Mouse (Mus musculus): ENCODE results near the gene Thegl. TPM values are rescaled to one million over a fixed set of nuclear protein-coding genes. Genes with fewer than 3 reads are reported as not detected.
"Not testable (repeated sequence)": the region's sequence is repeated elsewhere in the genome, so short reads cannot be mapped to it uniquely, and the experiment has no call there.

Gene Thegl
- polyA plus RNA-seq, 1 experiment from 2014 or later: 0.31 TPM

GRCm38 (mm10) chr5:77087122-77087521 lies 71.3 kb downstream of the Thegl start:
- Histone ChIP-seq H3K4me1 (peaks cover 12% of the 10 kb centered on the region), H3K9ac (replicated peaks) (no peak overlapping the region), H3K27me3 (no peaks in the 10 kb centered on the region), H3K4me3 (no peak overlapping the region), H3K27ac (replicated peaks) (no peak overlapping the region), H3K9me3 (no peaks in the 10 kb centered on the region), H3K36me3 (no peaks in the 10 kb centered on the region), H3K4me2 (replicated peaks) (no peak overlapping the region)
- 81% methylated on average over 3 of the region's 3 CpGs for WGBS
- no peak for ATAC-seq (replicated peaks)

- Histone ChIP-seq H3K27me3 (0 out of 2 replicates have a peak, but pooled peaks cover 6% of the 10 kb centered on the region), H3K9ac (replicated peaks) (no peak overlapping the region), H3K36me3 (no peaks in the 10 kb centered on the region), H3K27ac (replicated peaks) (no peak overlapping the region), H3K4me3 (no peak overlapping the region), H3K4me2 (replicated peaks) (no peak overlapping the region), H3K4me1 (peaks cover 16% of the 10 kb centered on the region), H3K9me3 (no peaks in the 10 kb centered on the region)
- 26% methylated on average over 1 of the region's 1 CpGs for WGBS
- no peak; the same call in 1 of the 2 replicates for ATAC-seq (replicated peaks)
These were observed 73.5 kb downstream of the Thegl start for GRCm38 (mm10) chr5:77089294-77089693.

GRCm38 (mm10) chr5:77089901-77090300 lies 74.1 kb downstream of the Thegl start:
- peak overlapping the region; percentile 58 for H3K27ac ChIP-seq (replicated peaks)
- H3K4me3 ChIP-seq: no peak overlapping the region
- peak; percentile 57 for ATAC-seq (replicated peaks)
- H3K4me1 ChIP-seq: peaks cover 17% of the 10 kb centered on the region
- H3K27me3 ChIP-seq: 0 out of 2 replicates have a peak, but pooled peaks cover 6% of the 10 kb centered on the region
- no peak overlapping the region for H3K4me2 ChIP-seq (replicated peaks)
- H3K9ac ChIP-seq (replicated peaks): no peak overlapping the region
- no peaks in the 10 kb centered on the region for H3K36me3 ChIP-seq
- 5% methylated on average over 8 of the region's 8 CpGs for WGBS
- no peaks in the 10 kb centered on the region for H3K9me3 ChIP-seq

- Histone ChIP-seq H3K9me3 (no peaks in the 10 kb centered on the region), H3K27me3 (0 out of 2 replicates have a peak, but pooled peaks cover 6% of the 10 kb centered on the region), H3K36me3 (no peaks in the 10 kb centered on the region), H3K4me3 (no peak overlapping the region), H3K4me2 (replicated peaks) (no peak overlapping the region), H3K27ac (replicated peaks) (peak overlapping the region; percentile 58), H3K9ac (replicated peaks) (no peak overlapping the region), H3K4me1 (peaks cover 23% of the 10 kb centered on the region)
- ATAC-seq (replicated peaks): peak; percentile 70
- 18% methylated on average over 5 of the region's 5 CpGs for WGBS
These were observed 74.8 kb downstream of the Thegl start for GRCm38 (mm10) chr5:77090521-77091096.

- 69% methylated on average over 3 of the region's 3 CpGs for WGBS
- no peak for ATAC-seq (replicated peaks)
These were observed 76.1 kb downstream of the Thegl start for GRCm38 (mm10) chr5:77091923-77092322.

GRCm38 (mm10) chr5:77092531-77092930 lies 76.7 kb downstream of the Thegl start:
- Histone ChIP-seq H3K4me2 (replicated peaks) (no peak overlapping the region), H3K27me3 (peaks cover 12% of the 10 kb centered on the region; the same call in 1 of the 2 replicates), H3K36me3 (no peaks in the 10 kb centered on the region), H3K4me3 (no peak overlapping the region), H3K9ac (replicated peaks) (no peak overlapping the region), H3K9me3 (no peaks in the 10 kb centered on the region), H3K27ac (replicated peaks) (no peak overlapping the region), H3K4me1 (peaks cover 23% of the 10 kb centered on the region)
- ATAC-seq (replicated peaks): no peak
- whole genome bisulfite sequencing: 88% methylated on average over 5 of the region's 5 CpGs

More at GRCm38 (mm10) chr5:77091923-77092322, 76.1 kb downstream of the Thegl start:
- no peaks in the 10 kb centered on the region for H3K9me3 ChIP-seq
- H3K27me3 ChIP-seq: peaks cover 10% of the 10 kb centered on the region; the same call in 1 of the 2 replicates
- peaks cover 23% of the 10 kb centered on the region for H3K4me1 ChIP-seq
- H3K27ac ChIP-seq (replicated peaks): no peak overlapping the region
- no peak overlapping the region for H3K4me3 ChIP-seq
- H3K4me2 ChIP-seq (replicated peaks): no peak overlapping the region
- H3K9ac ChIP-seq (replicated peaks): no peak overlapping the region
- no peaks in the 10 kb centered on the region for H3K36me3 ChIP-seq

GRCm38 (mm10) chr5:77093961-77094360 lies 78.1 kb downstream of the Thegl start:
- no peaks in the 10 kb centered on the region for H3K36me3 ChIP-seq
- 21% methylated on average over 8 of the region's 8 CpGs for WGBS
- H3K4me1 ChIP-seq: peaks cover 23% of the 10 kb centered on the region
- no peak overlapping the region for H3K27ac ChIP-seq (replicated peaks)
- no peak for ATAC-seq (replicated peaks)
- H3K4me3 ChIP-seq: peak overlapping the region; percentile 61
- H3K9me3 ChIP-seq: no peaks in the 10 kb centered on the region
- H3K9ac ChIP-seq (replicated peaks): no peak overlapping the region
- H3K27me3 ChIP-seq: peaks cover 12% of the 10 kb centered on the region; the same call in 1 of the 2 replicates
- peak overlapping the region; percentile 94 for H3K4me2 ChIP-seq (replicated peaks)

- H3K36me3 ChIP-seq: no peaks in the 10 kb centered on the region
- H3K27ac ChIP-seq (replicated peaks): no peak overlapping the region
- H3K4me1 ChIP-seq: peaks cover 21% of the 10 kb centered on the region
- peaks cover 12% of the 10 kb centered on the region; the same call in 1 of the 2 replicates for H3K27me3 ChIP-seq
- under 1% methylated on average over 69 of the region's 69 CpGs for WGBS
- peak overlapping the region; percentile 56 for H3K9ac ChIP-seq (replicated peaks)
- peak overlapping the region; percentile 61 for H3K4me3 ChIP-seq
- peak; percentile 78 for ATAC-seq (replicated peaks)
- no peaks in the 10 kb centered on the region for H3K9me3 ChIP-seq
- peak overlapping the region; percentile 94 for H3K4me2 ChIP-seq (replicated peaks)
These were observed 79.0 kb downstream of the Thegl start for GRCm38 (mm10) chr5:77094510-77095491.

GRCm38 (mm10) chr5:77096194-77096593 lies 80.4 kb downstream of the Thegl start:
- not testable (repeated sequence) for H3K9ac ChIP-seq (replicated peaks); ATAC-seq (replicated peaks); H3K9me3 ChIP-seq; H3K4me3 ChIP-seq; H3K27ac ChIP-seq (replicated peaks); H3K36me3 ChIP-seq; H3K4me2 ChIP-seq (replicated peaks)
- peaks cover 11% of the 10 kb centered on the region for H3K4me1 ChIP-seq
- peaks cover 12% of the 10 kb centered on the region; the same call in 1 of the 2 replicates for H3K27me3 ChIP-seq
- WGBS: 90% methylated on average over 3 of the region's 3 CpGs

- H3K4me1 ChIP-seq: peaks cover 15% of the 10 kb centered on the region
- H3K27ac ChIP-seq (replicated peaks): no peak overlapping the region
- H3K4me3 ChIP-seq: no peak overlapping the region
- H3K27me3 ChIP-seq: peaks cover 12% of the 10 kb centered on the region; the same call in 1 of the 2 replicates
- no peaks in the 10 kb centered on the region for H3K36me3 ChIP-seq
- H3K4me2 ChIP-seq (replicated peaks): no peak overlapping the region
- ATAC-seq (replicated peaks): no peak
- WGBS: 38% methylated on average over 6 of the region's 6 CpGs
- H3K9ac ChIP-seq (replicated peaks): no peak overlapping the region
- no peaks in the 10 kb centered on the region for H3K9me3 ChIP-seq
These were observed 81.9 kb downstream of the Thegl start for GRCm38 (mm10) chr5:77097686-77098085.

GRCm38 (mm10) chr5:77098874-77099273 lies 83.1 kb downstream of the Thegl start:
- 88% methylated on average over 3 of the region's 3 CpGs for WGBS
- H3K27ac ChIP-seq (replicated peaks): no peak overlapping the region

More at GRCm38 (mm10) chr5:77098874-77099273, 83.1 kb downstream of the Thegl start:
- peaks cover 25% of the 10 kb centered on the region for H3K4me1 ChIP-seq
- H3K36me3 ChIP-seq: no peaks in the 10 kb centered on the region
- no peaks in the 10 kb centered on the region for H3K9me3 ChIP-seq
- H3K9ac ChIP-seq (replicated peaks): no peak overlapping the region
- H3K4me3 ChIP-seq: no peak overlapping the region
- H3K27me3 ChIP-seq: peaks cover 6% of the 10 kb centered on the region; the same call in 1 of the 2 replicates
- no peak overlapping the region for H3K4me2 ChIP-seq (replicated peaks)
- no peak for ATAC-seq (replicated peaks)

All from forebrain, embryonic 15.5 days (tissue).